Mouse (Mus musculus): Measurements from ENCODE around the gene Ccpg1os. TPM values are rescaled to one million over a fixed set of nuclear protein-coding genes. Genes with fewer than 3 reads are reported as not detected.

Gene Ccpg1os
- total and polyA plus RNA-seq, 2 experiments from 2014 or later = 15.8 to 28.0 TPM

GRCm38 (mm10) chr9:72996167-72996566, 11.0 kb upstream of the Ccpg1os start:
- TF ChIP-seq CTCF (IDR thresholded peaks at IDR 0.05; ENCODE audit: low read depth) (no peak), EP300 (IDR thresholded peaks at IDR 0.05; ENCODE audit: low read depth) (no peak)
- Histone ChIP-seq H3K4me2 (ENCODE audit: low read depth, low read length) (no peak overlapping the region), H3K27ac (ENCODE audit: low read depth) (no peak overlapping the region), H3K36me3 (replicated peaks; ENCODE audit: control insufficient read depth, insufficient read depth, low read length) (0 out of 2 replicates have a peak, but pooled peaks cover 9% of the 10 kb centered on the region), H3K4me3 (ENCODE audit: low read depth, low read length) (no peak overlapping the region), H3K9me3 (replicated peaks; ENCODE audit: control insufficient read depth, low read length) (no peaks in the 10 kb centered on the region), H3K9ac (replicated peaks; ENCODE audit: low read depth, low read length) (no peak overlapping the region), H3K4me1 (ENCODE audit: control insufficient read depth, insufficient read depth) (no peaks in the 10 kb centered on the region; the same call in 1 of the 2 replicates), H3K27me3 (ENCODE audit: control insufficient read depth, insufficient read depth, low read length) (no peaks in the 10 kb centered on the region)
- peak; percentile 24; the same call in 1 of the 2 replicates for ATAC-seq (ENCODE audit: insufficient read depth, low read depth)
- no peak for DNase-seq (ENCODE audit: low spot score)

GRCm38 (mm10) chr9:72992576-72992975, 7.4 kb upstream of the Ccpg1os start:
- WGBS = 75% methylated on average over 5 of the region's 5 CpGs
- Histone ChIP-seq H3K4me3 (ENCODE audit: low read depth, low read length) (no peak overlapping the region), H3K9ac (replicated peaks; ENCODE audit: low read depth, low read length) (no peak overlapping the region), H3K27ac (ENCODE audit: low read depth) (no peak overlapping the region), H3K9me3 (replicated peaks; ENCODE audit: control insufficient read depth, low read length) (no peaks in the 10 kb centered on the region), H3K4me2 (ENCODE audit: low read depth, low read length) (no peak overlapping the region), H3K27me3 (ENCODE audit: control insufficient read depth, insufficient read depth, low read length) (no peaks in the 10 kb centered on the region), H3K36me3 (replicated peaks; ENCODE audit: control insufficient read depth, insufficient read depth, low read length) (no peaks in the 10 kb centered on the region), H3K4me1 (ENCODE audit: control insufficient read depth, insufficient read depth) (no peaks in the 10 kb centered on the region; the same call in 1 of the 2 replicates)
- TF ChIP-seq EP300 (IDR thresholded peaks at IDR 0.05; ENCODE audit: low read depth) (no peak), CTCF (IDR thresholded peaks at IDR 0.05; ENCODE audit: low read depth) (no peak)
- ATAC-seq (ENCODE audit: insufficient read depth, low read depth) (no peak), DNase-seq (ENCODE audit: low spot score) (no peak)

- no peaks in the 10 kb centered on the region for H3K27me3 ChIP-seq (ENCODE audit: control insufficient read depth, insufficient read depth, low read length)
- H3K27ac ChIP-seq (ENCODE audit: low read depth) = no peak overlapping the region
- no peak overlapping the region for H3K4me3 ChIP-seq (ENCODE audit: low read depth, low read length)
- H3K4me1 ChIP-seq (ENCODE audit: control insufficient read depth, insufficient read depth) = peaks cover 3% of the 10 kb centered on the region
- no peak overlapping the region for H3K4me2 ChIP-seq (ENCODE audit: low read depth, low read length)
- H3K9me3 ChIP-seq (replicated peaks; ENCODE audit: control insufficient read depth, low read length) = no peaks in the 10 kb centered on the region
- TF ChIP-seq CTCF (IDR thresholded peaks at IDR 0.05; ENCODE audit: low read depth) (no peak), EP300 (IDR thresholded peaks at IDR 0.05; ENCODE audit: low read depth) (no peak)
- no peak overlapping the region for H3K9ac ChIP-seq (replicated peaks; ENCODE audit: low read depth, low read length)
- DNase-seq (ENCODE audit: low spot score) = no peak
- ATAC-seq (ENCODE audit: insufficient read depth, low read depth) = no peak
- no peaks in the 10 kb centered on the region for H3K36me3 ChIP-seq (replicated peaks; ENCODE audit: control insufficient read depth, insufficient read depth, low read length)
- 93% methylated on average over 2 of the region's 2 CpGs for WGBS
These were observed 6.2 kb upstream of the Ccpg1os start for GRCm38 (mm10) chr9:72991420-72991819.

GRCm38 (mm10) chr9:72988706-72989105, 3.5 kb upstream of the Ccpg1os start:
- Histone ChIP-seq H3K27me3 (ENCODE audit: control insufficient read depth, insufficient read depth, low read length) (no peaks in the 10 kb centered on the region), H3K36me3 (replicated peaks; ENCODE audit: control insufficient read depth, insufficient read depth, low read length) (no peaks in the 10 kb centered on the region), H3K4me2 (ENCODE audit: low read depth, low read length) (no peak overlapping the region), H3K27ac (ENCODE audit: low read depth) (no peak overlapping the region), H3K4me1 (ENCODE audit: control insufficient read depth, insufficient read depth) (peaks cover 16% of the 10 kb centered on the region), H3K4me3 (ENCODE audit: low read depth, low read length) (no peak overlapping the region), H3K9ac (replicated peaks; ENCODE audit: low read depth, low read length) (no peak overlapping the region), H3K9me3 (replicated peaks; ENCODE audit: control insufficient read depth, low read length) (no peaks in the 10 kb centered on the region)
- no peak for TF ChIP-seq EP300 (IDR thresholded peaks at IDR 0.05; ENCODE audit: low read depth)
- TF ChIP-seq CTCF (IDR thresholded peaks at IDR 0.05; ENCODE audit: low read depth) = no peak
- DNase-seq (ENCODE audit: low spot score) = no peak
- ATAC-seq (ENCODE audit: insufficient read depth, low read depth) = no peak
- WGBS = 82% methylated on average over 5 of the region's 5 CpGs

- H3K36me3 ChIP-seq (replicated peaks; ENCODE audit: control insufficient read depth, insufficient read depth, low read length) = no peaks in the 10 kb centered on the region
- no peak for DNase-seq (ENCODE audit: low spot score)
- H3K9ac ChIP-seq (replicated peaks; ENCODE audit: low read depth, low read length) = no peak overlapping the region
- no peak overlapping the region for H3K4me2 ChIP-seq (ENCODE audit: low read depth, low read length)
- TF ChIP-seq EP300 (IDR thresholded peaks at IDR 0.05; ENCODE audit: low read depth) (no peak), CTCF (IDR thresholded peaks at IDR 0.05; ENCODE audit: low read depth) (no peak)
- WGBS = 54% methylated on average over 3 of the region's 3 CpGs
- H3K9me3 ChIP-seq (replicated peaks; ENCODE audit: control insufficient read depth, low read length) = no peaks in the 10 kb centered on the region
- no peak overlapping the region for H3K27ac ChIP-seq (ENCODE audit: low read depth)
- H3K27me3 ChIP-seq (ENCODE audit: control insufficient read depth, insufficient read depth, low read length) = no peaks in the 10 kb centered on the region
- H3K4me3 ChIP-seq (ENCODE audit: low read depth, low read length) = no peak overlapping the region
- H3K4me1 ChIP-seq (ENCODE audit: control insufficient read depth, insufficient read depth) = peaks cover 16% of the 10 kb centered on the region
- ATAC-seq (ENCODE audit: insufficient read depth, low read depth) = no peak
These were observed 2.5 kb upstream of the Ccpg1os start for GRCm38 (mm10) chr9:72987703-72988102.

- whole genome bisulfite sequencing = 61% methylated on average over 2 of the region's 2 CpGs
These were observed 2.1 kb downstream of the Ccpg1os start for GRCm38 (mm10) chr9:72983066-72983465.

More at GRCm38 (mm10) chr9:72983066-72983465, 2.1 kb downstream of the Ccpg1os start:
- no peak overlapping the region for H3K27ac ChIP-seq (ENCODE audit: low read depth)
- H3K4me2 ChIP-seq (ENCODE audit: low read depth, low read length) = no peak overlapping the region
- DNase-seq (ENCODE audit: low spot score) (no peak), ATAC-seq (ENCODE audit: insufficient read depth, low read depth) (no peak)
- H3K4me3 ChIP-seq (ENCODE audit: low read depth, low read length) = no peak overlapping the region
- H3K4me1 ChIP-seq (ENCODE audit: control insufficient read depth, insufficient read depth) = peaks cover 16% of the 10 kb centered on the region
- H3K27me3 ChIP-seq (ENCODE audit: control insufficient read depth, insufficient read depth, low read length) = no peaks in the 10 kb centered on the region
- H3K36me3 ChIP-seq (replicated peaks; ENCODE audit: control insufficient read depth, insufficient read depth, low read length) = no peaks in the 10 kb centered on the region
- H3K9ac ChIP-seq (replicated peaks; ENCODE audit: low read depth, low read length) = no peak overlapping the region
- TF ChIP-seq EP300 (IDR thresholded peaks at IDR 0.05; ENCODE audit: low read depth) = no peak
- no peak for TF ChIP-seq CTCF (IDR thresholded peaks at IDR 0.05; ENCODE audit: low read depth)
- H3K9me3 ChIP-seq (replicated peaks; ENCODE audit: control insufficient read depth, low read length) = no peaks in the 10 kb centered on the region

Measured in heart, postnatal 0 days (tissue).